Mouse (Mus musculus): ENCODE data around the gene Bbs12. TPM values are rescaled to one million over a fixed set of nuclear protein-coding genes. Genes with fewer than 3 reads are reported as not detected.
A peak's percentile ranks its signal among the peaks of the same experiment; 100 is the strongest.

Gene Bbs12
- total RNA-seq (2014; rRNA removed; ENCODE audit: low replicate concordance) (0.73 and 4.9 TPM in 2 replicates), polyA plus RNA-seq (2015; fragmentation: Nextera tagmentation; extraction: Ambion mirVana) (3.1 TPM in 2 replicates)

GRCm38 (mm10) chr3:37312370-37312941, at the start of gene Bbs12, which contains the start of gene Cetn4:
Gene Bbs12 (plus strand): TSS chr3:37312554.
Gene Cetn4 (minus strand): TSS chr3:37312708.
- TF ChIP-seq CTCF (IDR thresholded peaks at IDR 0.05; ENCODE audit: low read depth) (no peak), EP300 (IDR thresholded peaks at IDR 0.05; ENCODE audit: low read depth) (no peak)
- Histone ChIP-seq H3K27ac (ENCODE audit: low read depth) (peak within 1 kb of the TSS; percentile 68), H3K9ac (replicated peaks; ENCODE audit: low read depth, low read length) (peak within 1 kb of the TSS; percentile 86), H3K4me1 (ENCODE audit: control insufficient read depth, insufficient read depth) (0 out of 2 replicates have a peak, but pooled peaks cover 6% of the 10 kb centered on the region), H3K36me3 (replicated peaks; ENCODE audit: control insufficient read depth, insufficient read depth, low read length) (no peaks in the 10 kb centered on the region), H3K4me2 (ENCODE audit: low read depth, low read length) (peak within 1 kb of the TSS; percentile 94), H3K4me3 (ENCODE audit: low read depth, low read length) (peak within 1 kb of the TSS; percentile 88), H3K9me3 (replicated peaks; ENCODE audit: control insufficient read depth, low read length) (no peaks in the 10 kb centered on the region), H3K27me3 (ENCODE audit: control insufficient read depth, insufficient read depth, low read length) (no peaks in the 10 kb centered on the region)
- under 1% methylated on average over 53 of the region's 54 CpGs for whole genome bisulfite sequencing
- peak; percentile 99 for ATAC-seq (ENCODE audit: insufficient read depth, low read depth)
- peak; percentile 87 for DNase-seq (ENCODE audit: low spot score)

DNA sequence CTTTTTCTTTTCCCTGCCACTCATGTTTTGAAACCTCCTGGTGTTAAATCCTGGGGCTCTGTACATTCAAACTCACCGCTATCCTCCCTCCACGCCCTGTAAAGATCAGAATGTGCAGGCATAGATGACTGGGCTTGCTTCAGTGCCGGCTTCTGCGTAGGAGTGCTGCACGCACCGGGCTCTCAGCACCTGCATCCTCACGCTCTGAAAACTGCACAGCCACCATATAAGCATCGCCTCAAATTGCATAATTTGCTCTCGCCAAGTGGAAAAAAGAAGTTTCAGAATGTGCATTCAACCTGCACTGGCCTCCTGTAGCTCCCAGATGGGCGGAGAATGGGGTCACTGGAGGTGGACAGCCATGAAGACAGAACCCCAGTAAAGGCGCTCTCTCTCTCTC, 44.0 kb upstream of the Bbs12 start:
- Histone ChIP-seq H3K27ac (ENCODE audit: low read depth) (no peak overlapping the region), H3K9me3 (replicated peaks; ENCODE audit: control insufficient read depth, low read length) (no peaks in the 10 kb centered on the region), H3K9ac (replicated peaks; ENCODE audit: low read depth, low read length) (no peak overlapping the region), H3K36me3 (replicated peaks; ENCODE audit: control insufficient read depth, insufficient read depth, low read length) (no peaks in the 10 kb centered on the region), H3K27me3 (ENCODE audit: control insufficient read depth, insufficient read depth, low read length) (no peaks in the 10 kb centered on the region), H3K4me3 (ENCODE audit: low read depth, low read length) (no peak overlapping the region), H3K4me2 (ENCODE audit: low read depth, low read length) (no peak overlapping the region), H3K4me1 (ENCODE audit: control insufficient read depth, insufficient read depth) (no peaks in the 10 kb centered on the region)
- TF ChIP-seq EP300 (IDR thresholded peaks at IDR 0.05; ENCODE audit: low read depth) (no peak), CTCF (IDR thresholded peaks at IDR 0.05; ENCODE audit: low read depth) (no peak)
- 83% methylated on average over 11 of the region's 11 CpGs for WGBS
- ATAC-seq (ENCODE audit: insufficient read depth, low read depth) (no peak), DNase-seq (ENCODE audit: low spot score) (no peak)

GRCm38 (mm10) chr3:37269926-37270325, 42.4 kb upstream of the Bbs12 start:
- DNase-seq (ENCODE audit: low spot score) (no peak), ATAC-seq (ENCODE audit: insufficient read depth, low read depth) (no peak)
- Histone ChIP-seq H3K36me3 (replicated peaks; ENCODE audit: control insufficient read depth, insufficient read depth, low read length) (no peaks in the 10 kb centered on the region), H3K4me2 (ENCODE audit: low read depth, low read length) (no peak overlapping the region), H3K27ac (ENCODE audit: low read depth) (no peak overlapping the region), H3K27me3 (ENCODE audit: control insufficient read depth, insufficient read depth, low read length) (no peaks in the 10 kb centered on the region), H3K4me3 (ENCODE audit: low read depth, low read length) (no peak overlapping the region), H3K9ac (replicated peaks; ENCODE audit: low read depth, low read length) (no peak overlapping the region), H3K9me3 (replicated peaks; ENCODE audit: control insufficient read depth, low read length) (no peaks in the 10 kb centered on the region), H3K4me1 (ENCODE audit: control insufficient read depth, insufficient read depth) (no peaks in the 10 kb centered on the region)
- TF ChIP-seq CTCF (IDR thresholded peaks at IDR 0.05; ENCODE audit: low read depth), result no peak
- no peak for TF ChIP-seq EP300 (IDR thresholded peaks at IDR 0.05; ENCODE audit: low read depth)
- WGBS, result 83% methylated on average over 4 of the region's 4 CpGs

DNA sequence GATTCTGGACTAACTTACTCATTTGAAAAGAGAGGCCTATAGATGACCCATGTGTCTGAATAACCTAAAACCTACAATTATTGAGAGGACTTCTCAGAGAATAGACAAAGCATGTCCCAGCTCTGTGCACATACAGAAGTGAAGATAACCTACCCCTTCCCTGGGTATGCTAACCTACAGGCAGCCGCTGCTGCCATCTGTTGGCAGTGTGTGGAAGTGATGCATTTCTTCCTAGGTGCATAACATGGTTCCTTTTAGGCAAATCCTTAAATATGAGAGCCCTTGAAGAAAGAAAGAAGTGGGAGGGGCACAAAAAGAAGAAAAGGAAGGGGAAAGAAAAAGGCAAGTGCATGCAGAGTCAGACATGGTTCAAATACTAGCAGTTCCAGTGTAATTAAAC, 41.1 kb upstream of the Bbs12 start:
- no peaks in the 10 kb centered on the region for H3K4me1 ChIP-seq (ENCODE audit: control insufficient read depth, insufficient read depth)
- 0% methylated on average over 1 of the region's 1 CpGs for WGBS
- ATAC-seq (ENCODE audit: insufficient read depth, low read depth) (no peak), DNase-seq (ENCODE audit: low spot score) (peak; percentile 15)
- no peaks in the 10 kb centered on the region for H3K36me3 ChIP-seq (replicated peaks; ENCODE audit: control insufficient read depth, insufficient read depth, low read length)
- no peaks in the 10 kb centered on the region for H3K9me3 ChIP-seq (replicated peaks; ENCODE audit: control insufficient read depth, low read length)
- no peak overlapping the region for H3K27ac ChIP-seq (ENCODE audit: low read depth)
- H3K4me2 ChIP-seq (ENCODE audit: low read depth, low read length), result no peak overlapping the region
- H3K4me3 ChIP-seq (ENCODE audit: low read depth, low read length), result no peak overlapping the region
- TF ChIP-seq CTCF (IDR thresholded peaks at IDR 0.05; ENCODE audit: low read depth) (peak; percentile 83), EP300 (IDR thresholded peaks at IDR 0.05; ENCODE audit: low read depth) (no peak)
- H3K9ac ChIP-seq (replicated peaks; ENCODE audit: low read depth, low read length), result no peak overlapping the region
- H3K27me3 ChIP-seq (ENCODE audit: control insufficient read depth, insufficient read depth, low read length), result no peaks in the 10 kb centered on the region

- H3K4me2 ChIP-seq (ENCODE audit: low read depth, low read length), result no peak overlapping the region
- ATAC-seq (ENCODE audit: insufficient read depth, low read depth), result no peak
- 73% methylated on average over 7 of the region's 7 CpGs for WGBS
Measured at GRCm38 (mm10) chr3:37273092-37273491, 39.3 kb upstream of the Bbs12 start.

DNA sequence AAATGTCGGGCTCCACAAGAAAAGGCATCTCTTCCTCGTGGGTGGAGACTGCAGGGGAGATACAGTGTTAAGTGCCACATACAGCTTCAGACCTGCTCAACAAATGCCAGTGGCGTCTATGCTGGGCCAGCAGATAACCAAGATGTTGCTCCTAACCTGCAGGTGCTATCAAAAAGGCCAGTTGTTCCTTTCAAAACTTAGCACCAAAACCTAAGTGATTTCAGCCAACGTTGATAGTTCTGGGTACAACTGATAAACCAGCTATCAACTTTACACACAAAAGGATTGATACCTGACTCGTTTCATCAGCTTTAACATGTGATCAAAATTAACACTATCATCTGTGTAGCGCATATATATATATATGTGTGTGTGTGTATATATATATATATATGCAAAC, 37.7 kb upstream of the Bbs12 start:
- WGBS, result 57% methylated on average over 6 of the region's 6 CpGs
- no peak for ATAC-seq (ENCODE audit: insufficient read depth, low read depth)
- TF ChIP-seq EP300 (IDR thresholded peaks at IDR 0.05; ENCODE audit: low read depth) (no peak), CTCF (IDR thresholded peaks at IDR 0.05; ENCODE audit: low read depth) (no peak)

More at GRCm38 (mm10) chr3:37273092-37273491, 39.3 kb upstream of the Bbs12 start:
- Histone ChIP-seq H3K27me3 (ENCODE audit: control insufficient read depth, insufficient read depth, low read length) (no peaks in the 10 kb centered on the region), H3K4me3 (ENCODE audit: low read depth, low read length) (no peak overlapping the region), H3K36me3 (replicated peaks; ENCODE audit: control insufficient read depth, insufficient read depth, low read length) (no peaks in the 10 kb centered on the region), H3K9ac (replicated peaks; ENCODE audit: low read depth, low read length) (no peak overlapping the region), H3K27ac (ENCODE audit: low read depth) (no peak overlapping the region), H3K9me3 (replicated peaks; ENCODE audit: control insufficient read depth, low read length) (no peaks in the 10 kb centered on the region), H3K4me1 (ENCODE audit: control insufficient read depth, insufficient read depth) (no peaks in the 10 kb centered on the region)
- no peak for TF ChIP-seq EP300 (IDR thresholded peaks at IDR 0.05; ENCODE audit: low read depth)
- TF ChIP-seq CTCF (IDR thresholded peaks at IDR 0.05; ENCODE audit: low read depth), result no peak
- DNase-seq (ENCODE audit: low spot score), result no peak

More for the DNA sequence above, 37.7 kb upstream of the Bbs12 start:
- no peaks in the 10 kb centered on the region for H3K4me1 ChIP-seq (ENCODE audit: control insufficient read depth, insufficient read depth)
- H3K4me2 ChIP-seq (ENCODE audit: low read depth, low read length), result no peak overlapping the region
- no peak overlapping the region for H3K9ac ChIP-seq (replicated peaks; ENCODE audit: low read depth, low read length)
- no peaks in the 10 kb centered on the region for H3K36me3 ChIP-seq (replicated peaks; ENCODE audit: control insufficient read depth, insufficient read depth, low read length)
- no peaks in the 10 kb centered on the region for H3K9me3 ChIP-seq (replicated peaks; ENCODE audit: control insufficient read depth, low read length)
- no peaks in the 10 kb centered on the region for H3K27me3 ChIP-seq (ENCODE audit: control insufficient read depth, insufficient read depth, low read length)
- H3K4me3 ChIP-seq (ENCODE audit: low read depth, low read length), result no peak overlapping the region
- no peak for DNase-seq (ENCODE audit: low spot score)
- H3K27ac ChIP-seq (ENCODE audit: low read depth), result no peak overlapping the region

All from heart, postnatal 0 days (tissue).